Mouse (Mus musculus) heart, postnatal 36 days (tissue): ENCODE measurements around the gene Pcnx3. TPM values are rescaled to one million over a fixed set of nuclear protein-coding genes. Genes with fewer than 3 reads are reported as not detected.

Source experiments
- DNase-seq, 2 experiments: peaks; one replicate each; pipeline ENCODE4 v3.0.0; 2021 to 2022
- intact Hi-C: fragments of 180-260 bp; cut with DNase I; formaldehyde crosslinking; loops from one replicate; pipeline ENCODE4 v1.15.1; 2025
- total RNA-seq, 2 experiments: library from RNA; stranded (reverse); gene quantifications; 2 replicates each; pipeline ENCODE4 v1.2.3; 2021

Pcnx3 gene
- 10 to 100 TPM; 15.7 to 16.8 TPM for total RNA-seq

DNA sequence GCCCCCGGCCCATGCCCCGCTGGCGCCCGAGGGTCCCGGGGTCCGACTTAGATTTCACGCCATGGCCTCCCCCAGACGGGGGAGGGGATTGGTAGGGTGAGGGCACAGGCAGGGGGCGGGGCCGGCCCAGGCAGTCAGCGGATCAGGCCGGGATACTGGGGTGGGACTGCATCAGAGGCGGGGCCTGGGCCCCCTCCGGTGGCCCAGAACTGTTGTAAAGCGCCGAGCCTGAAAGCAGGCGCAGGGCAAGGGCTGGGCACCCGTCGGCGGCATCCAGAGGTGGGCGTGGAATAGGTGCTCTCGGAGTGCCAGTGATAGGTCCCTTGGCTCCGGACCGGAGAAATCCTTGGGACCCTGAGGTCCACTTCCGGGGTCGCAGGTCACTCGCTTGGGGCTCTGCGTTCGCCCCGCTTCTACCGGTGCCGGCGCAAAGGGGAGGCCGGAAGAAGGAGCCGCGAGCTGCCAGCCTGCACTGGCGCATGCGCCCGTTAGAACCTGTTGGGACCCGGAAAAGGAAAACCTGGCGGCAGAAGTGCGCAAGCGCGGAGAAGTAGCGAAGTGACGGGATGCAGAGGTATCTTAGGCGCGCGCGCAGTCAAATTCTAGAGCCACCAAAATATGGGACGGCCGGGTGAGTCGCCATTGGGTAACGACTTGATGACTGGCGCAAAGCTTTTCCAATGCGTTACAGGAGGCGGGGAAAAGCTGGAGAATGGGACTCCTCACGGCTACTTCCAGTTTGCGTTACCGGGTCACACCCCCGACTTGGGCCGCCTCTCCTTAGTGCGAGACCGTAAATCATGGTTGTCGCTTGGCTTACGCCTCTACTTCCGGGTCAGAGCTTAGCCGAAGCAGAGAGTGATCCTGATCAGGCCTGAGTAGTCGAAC lies at the start of gene Pcnx3, which contains the start of gene Map3k11:
Gene Pcnx3 (minus strand): TSS at position 709 of the 888 bp plus-strand sequence.
Gene Map3k11 (plus strand): TSS at position 543 of the 888 bp plus-strand sequence.
- DNase-seq: peak; percentile 95 to 96
- intact Hi-C loops: loop anchor here (1.0 to 2.0 kb wide), 2 partner anchors 39 to 52 kb away; partner anchors contain the start of gene Rela

DNA sequence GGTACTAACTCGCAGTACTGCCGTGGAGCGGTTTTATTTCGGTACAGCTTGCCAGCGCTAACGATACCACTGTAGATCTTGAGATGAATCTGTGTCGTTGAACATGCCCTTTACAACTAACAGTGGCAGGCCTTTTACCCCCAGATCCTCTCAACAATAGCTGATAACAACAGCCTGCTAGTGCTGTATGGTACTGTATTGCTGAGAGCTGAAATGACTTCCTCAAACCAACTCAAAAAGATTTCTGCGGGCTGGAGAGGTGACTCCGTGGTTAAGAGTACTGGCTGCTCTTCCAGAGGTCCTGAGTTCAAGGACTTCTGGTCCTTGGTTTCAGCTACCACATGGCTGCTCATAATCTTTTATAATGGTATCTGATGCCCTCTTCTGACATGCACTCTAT lies 45.6 kb upstream of the Pcnx3 start:
- DNase-seq: no peak
- intact Hi-C loops: no loop called here

DNA sequence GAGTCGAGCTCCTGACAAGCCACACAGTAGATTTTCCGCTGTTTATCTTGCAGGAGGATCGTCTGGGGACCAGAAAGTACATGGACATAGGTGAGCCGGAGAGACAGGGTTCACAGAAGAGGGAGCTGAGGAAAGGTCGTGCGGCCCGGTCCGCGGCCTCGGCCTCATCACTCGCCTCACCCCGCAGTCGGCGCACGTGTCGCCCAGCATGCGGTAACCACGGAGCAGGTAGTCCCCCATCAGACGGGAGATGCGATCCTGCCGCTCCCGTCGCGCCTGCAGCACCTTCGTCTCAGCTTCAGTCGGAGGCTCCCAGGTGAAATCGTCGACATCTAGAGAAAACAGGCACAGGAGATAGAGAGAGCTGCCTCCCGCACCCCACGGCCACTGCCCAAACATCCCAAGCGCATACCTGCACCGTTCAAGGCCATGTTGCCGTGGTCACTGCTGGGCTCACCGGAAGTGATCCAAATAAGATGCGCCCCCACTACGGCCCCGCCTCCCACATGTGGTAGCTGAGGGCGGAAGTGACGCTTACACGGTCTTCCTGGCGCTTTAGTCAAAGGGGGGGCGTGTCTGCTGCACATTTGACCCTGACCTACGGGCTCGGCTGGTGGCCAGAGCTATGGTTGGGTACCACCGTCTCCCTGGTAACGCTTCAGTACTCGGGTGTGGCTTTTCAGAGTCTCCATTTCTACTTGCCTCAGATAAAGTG lies 42.7 kb upstream of the Pcnx3 start:
- DNase-seq: peak; percentile 89 to 90
- intact Hi-C loops: loop anchor here (2.0 kb wide), 1 partner anchor 39 kb away; the partner anchor contains the start of gene Scyl1

DNA sequence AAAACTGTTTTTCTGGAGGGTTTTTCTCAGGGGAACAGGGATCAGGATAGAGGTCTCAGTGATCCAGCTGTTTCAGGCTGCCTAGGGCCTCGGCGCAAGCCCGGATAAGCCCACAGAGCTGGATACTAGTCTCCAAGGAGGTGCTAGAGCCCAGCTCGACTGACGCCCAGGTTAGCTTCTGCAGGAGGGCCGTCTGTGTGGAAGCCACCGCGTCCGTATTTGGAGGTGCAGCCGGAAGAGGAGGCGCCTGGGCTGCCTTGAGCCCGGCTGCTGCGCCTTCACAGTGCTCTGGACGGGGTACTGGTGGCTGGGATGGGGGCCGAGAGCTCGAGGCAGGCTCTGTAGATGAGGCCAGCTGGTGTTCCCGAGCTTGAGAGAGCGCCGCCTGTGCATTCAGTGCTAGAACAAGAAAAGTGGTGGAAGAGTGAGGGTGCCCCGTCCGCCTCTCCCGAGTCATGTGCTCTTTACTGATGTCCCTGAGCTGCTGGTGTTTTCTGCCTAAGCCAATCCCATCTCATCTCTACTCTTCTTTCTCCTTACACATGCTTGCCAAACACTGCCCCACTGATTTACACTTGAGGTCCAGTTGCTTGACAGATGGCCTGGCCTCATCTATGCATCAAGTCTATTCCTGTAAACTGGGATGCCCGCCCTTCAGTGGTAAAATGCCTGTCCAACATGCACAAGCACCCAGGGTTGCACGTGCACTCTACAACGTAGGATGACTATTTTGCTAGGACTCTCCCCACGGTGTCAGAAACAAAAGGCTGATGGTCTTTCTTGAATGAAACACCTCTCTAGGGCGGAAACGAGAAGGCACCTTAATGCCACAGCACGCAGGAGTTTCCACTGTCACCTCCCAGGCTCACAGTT lies 41.8 kb upstream of the Pcnx3 start:
- peak in 1 of 2 experiments; percentile 24 for DNase-seq
- intact Hi-C loops: loop anchor here (2.0 kb wide), 1 partner anchor 40 kb away; the partner anchor contains the start of gene Scyl1

DNA sequence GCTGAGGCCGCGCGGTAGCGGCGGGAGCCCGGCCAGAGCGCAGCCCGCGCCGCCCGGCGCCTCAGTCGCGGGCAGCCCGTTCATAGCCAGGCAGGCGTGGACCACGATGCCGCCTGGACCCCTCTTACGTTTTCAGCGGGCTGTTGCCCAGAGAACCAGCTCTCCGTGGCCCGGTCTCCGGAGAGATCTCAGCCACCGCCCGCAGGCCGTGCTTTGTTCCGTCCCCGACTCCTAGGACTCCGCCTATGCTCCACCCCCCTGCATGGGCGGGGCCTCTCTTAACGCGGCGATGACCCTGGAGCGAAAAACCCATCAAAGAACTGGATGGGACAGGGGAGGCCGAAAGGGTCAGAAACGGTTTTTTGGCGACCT lies 40.7 kb upstream of the Pcnx3 start, which contains the start of gene Fam89b:
Gene Fam89b (minus strand): TSS at position 210 of the 372 bp plus-strand sequence.
- intact Hi-C loops: loop anchor here (5.0 kb wide), 1 partner anchor 92 kb away; the partner anchor contains the start of gene Rela
- peak; percentile 91 to 92 for DNase-seq

DNA sequence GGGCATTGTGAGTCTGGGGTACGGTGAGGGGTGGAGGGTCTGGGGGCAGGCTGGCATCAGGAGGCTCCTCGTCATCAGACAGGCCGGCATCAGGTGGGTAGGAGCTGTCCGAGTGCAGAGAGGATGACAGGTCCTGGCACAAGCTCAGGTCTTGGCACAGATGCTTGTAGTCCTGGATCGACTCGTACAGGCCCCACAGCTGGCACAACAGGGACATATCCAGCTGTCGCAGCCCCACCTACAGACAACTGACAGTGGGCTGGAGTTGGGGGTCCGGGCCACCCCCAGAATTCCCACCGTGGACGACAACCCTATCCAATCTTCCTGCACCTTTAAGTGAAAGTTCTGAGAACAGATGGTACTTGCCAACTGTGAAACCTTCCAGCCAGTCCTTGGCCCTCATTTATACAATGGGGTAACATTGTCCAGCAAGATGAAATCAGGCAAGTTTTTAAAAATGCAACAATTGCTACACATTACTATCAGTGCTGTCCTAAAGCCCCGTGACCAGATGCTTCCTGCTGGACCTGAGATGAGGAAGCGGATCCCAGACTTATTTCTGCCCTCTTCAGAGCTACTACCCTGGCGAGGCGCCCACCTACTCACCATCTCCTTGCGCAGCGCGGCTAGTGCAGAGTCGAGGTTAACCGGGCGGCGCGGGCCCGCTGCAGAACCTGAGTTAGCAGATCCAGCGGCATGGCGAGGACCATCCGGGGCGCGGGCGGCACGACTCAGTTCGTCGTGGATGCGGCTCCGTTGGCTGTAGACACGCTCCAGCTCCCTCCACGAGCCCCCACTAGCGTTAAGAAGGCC lies 40.1 kb upstream of the Pcnx3 start:
- DNase-seq: peak; percentile 60 to 64
- intact Hi-C loops: loop anchor here (5.0 kb wide), 1 partner anchor 92 kb away; the partner anchor contains the start of gene Rela

DNA sequence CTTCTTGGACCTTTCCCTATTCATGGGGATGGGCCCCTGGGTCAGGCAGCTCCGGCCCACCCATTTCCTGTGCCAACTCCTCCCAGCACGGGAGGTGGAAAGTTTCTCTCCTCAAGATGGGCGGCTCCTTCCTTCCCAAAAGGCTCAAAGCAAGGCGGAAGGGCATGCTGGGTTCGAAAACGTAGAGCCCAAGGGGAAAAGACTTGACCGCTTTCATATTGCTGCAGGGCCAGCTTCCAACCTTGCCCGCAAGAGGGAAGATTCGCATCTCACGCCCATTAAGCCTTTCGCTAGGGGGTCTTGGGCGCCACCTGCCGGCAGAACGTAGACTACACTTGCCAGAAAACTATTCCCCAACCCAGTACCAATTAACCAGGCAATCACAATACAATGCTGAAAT lies 39.0 kb upstream of the Pcnx3 start:
- peak; percentile 93 to 96 for DNase-seq
- intact Hi-C loops: loop anchor here (1.0 to 5.0 kb wide), 3 partner anchors 16 to 90 kb away; partner anchors contain the start of gene Rela

DNA sequence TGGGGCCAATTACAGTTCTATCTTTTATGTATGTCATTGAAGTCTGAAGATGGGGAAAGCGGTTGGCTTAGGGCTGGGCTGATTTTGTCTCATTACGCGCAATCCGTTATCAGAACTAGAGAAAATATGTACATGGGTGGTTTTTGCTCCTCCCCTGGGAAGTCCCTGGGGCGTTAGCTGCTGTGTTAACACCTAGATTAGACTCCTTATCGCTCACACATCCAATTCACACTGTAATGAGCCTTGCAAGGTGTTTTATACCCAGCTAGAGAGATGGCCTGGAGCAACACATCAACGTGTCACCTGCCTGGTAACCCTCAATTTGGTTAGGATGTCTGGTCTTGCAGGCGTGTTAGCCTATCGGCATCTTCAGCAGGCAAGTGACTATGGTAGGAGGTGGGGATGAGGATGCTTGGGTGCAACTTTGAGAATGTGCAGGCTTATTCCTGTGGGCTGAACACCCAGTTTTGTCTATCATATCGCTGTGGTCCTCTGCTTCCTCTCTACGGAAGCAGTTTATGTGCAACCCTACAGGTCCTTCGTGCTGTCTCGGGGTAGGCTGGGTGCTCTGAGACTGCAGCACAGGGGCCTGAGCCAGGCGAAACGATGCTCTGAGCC lies 38.4 kb upstream of the Pcnx3 start:
- DNase-seq: no peak

DNA sequence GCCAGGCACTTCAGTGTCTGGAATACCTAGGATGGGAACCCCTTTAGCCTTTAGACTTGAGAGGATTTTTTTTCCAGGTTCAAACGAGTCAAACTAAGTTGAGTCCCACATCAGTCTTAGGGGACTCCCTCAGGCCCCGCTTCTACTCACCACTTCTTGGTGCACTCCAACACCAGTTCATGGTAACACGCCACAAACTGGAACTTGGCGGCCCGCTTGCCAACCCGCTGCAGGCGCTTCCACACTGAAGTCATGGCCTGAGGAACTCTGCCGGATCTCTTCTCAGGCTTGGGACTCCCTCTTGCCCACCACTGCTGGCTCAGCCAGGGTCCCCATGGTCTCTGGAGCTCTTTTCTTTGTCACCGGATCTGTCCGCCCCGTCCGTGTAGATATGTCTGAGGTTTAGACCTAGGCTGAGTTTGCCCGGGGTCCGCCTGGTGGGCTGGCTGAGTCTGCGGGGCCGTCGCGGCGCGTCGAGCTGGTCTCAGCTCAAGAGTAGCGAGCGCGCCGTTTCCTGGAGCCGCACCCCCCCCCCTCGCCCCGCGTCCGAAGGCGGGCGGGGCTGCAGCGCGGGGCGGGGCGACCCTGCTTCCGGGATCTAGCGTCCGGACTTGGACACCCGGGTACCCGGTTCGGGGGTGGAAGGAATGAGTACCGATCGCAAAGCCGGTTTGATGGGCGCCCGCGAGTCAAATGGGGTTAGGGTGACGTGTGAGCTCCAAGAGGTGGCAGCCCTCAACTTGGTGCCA lies 37.2 kb upstream of the Pcnx3 start, which contains the start of gene Ehbp1l1:
Gene Ehbp1l1 (minus strand): TSS at position 551 of the 749 bp plus-strand sequence.
- intact Hi-C loops: loop anchor here (2.0 to 5.0 kb wide), 2 partner anchors 33 to 89 kb away; partner anchors contain the start of gene Rela
- peak; percentile 81 to 85 for DNase-seq

More for the DNA sequence above, 38.4 kb upstream of the Pcnx3 start:
- intact Hi-C loops: loop anchor here (1.0 to 5.0 kb wide), 3 partner anchors 16 to 90 kb away; partner anchors contain the start of gene Rela

DNA sequence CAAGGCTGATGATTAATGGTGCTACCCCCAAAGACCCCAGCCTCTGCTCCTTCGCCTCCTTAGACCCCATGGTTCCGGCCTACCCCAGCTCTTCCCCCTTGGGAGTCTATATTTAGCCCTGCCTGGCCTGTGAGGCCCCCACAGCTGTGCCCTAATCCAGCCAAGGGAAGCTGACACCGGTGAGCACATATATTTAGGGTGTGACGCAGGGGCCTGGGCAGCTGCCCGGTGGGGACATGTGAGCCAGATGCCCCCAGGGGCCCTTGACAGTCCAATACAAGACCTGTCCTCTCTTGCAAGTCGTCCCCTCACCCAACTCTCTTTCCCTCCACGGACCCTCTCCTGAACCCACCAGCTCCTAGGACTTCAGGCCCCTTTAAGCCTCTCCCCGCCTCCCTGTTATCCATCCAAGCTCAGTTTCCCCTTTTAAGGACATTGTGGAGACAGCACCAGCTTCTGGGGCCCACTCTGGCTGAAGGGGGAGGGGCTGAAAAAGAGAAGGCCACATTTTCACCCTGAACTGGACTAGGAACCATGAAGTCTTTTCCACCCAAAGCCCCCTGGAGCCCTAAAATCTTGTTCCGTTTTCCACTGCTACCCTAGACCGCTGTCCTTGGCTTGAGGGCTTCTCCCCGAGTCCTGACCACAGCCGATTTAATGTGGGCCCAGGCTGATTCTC lies 36.5 kb upstream of the Pcnx3 start:
- DNase-seq: peak; percentile 74 to 83
- intact Hi-C loops: loop anchor here (2.0 to 5.0 kb wide), 2 partner anchors 32 to 88 kb away; partner anchors contain the start of gene Rela

DNA sequence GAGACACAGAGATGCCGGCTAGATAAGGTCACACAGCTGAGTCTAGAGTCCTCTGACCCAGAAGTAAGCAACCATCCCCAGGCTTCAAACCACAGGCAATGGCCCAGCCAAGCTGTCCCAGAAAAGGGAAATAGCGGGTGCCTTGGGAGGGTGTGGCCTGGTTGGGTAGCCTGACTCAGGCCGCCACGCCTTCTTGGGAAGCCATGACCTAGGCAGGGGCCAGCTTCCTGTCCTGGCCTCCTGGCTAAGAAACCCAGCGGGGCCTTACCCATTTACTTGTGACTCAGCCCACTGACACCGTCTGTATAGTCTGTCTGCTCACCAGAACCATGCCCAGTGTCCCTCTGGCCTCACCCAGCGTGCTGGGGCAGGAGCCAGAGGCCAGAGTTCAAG lies 35.8 kb upstream of the Pcnx3 start:
- intact Hi-C loops: loop anchor here (1.0 to 2.0 kb wide), 2 partner anchors 10 to 32 kb away; no protein-coding TSS in a partner anchor

DNA sequence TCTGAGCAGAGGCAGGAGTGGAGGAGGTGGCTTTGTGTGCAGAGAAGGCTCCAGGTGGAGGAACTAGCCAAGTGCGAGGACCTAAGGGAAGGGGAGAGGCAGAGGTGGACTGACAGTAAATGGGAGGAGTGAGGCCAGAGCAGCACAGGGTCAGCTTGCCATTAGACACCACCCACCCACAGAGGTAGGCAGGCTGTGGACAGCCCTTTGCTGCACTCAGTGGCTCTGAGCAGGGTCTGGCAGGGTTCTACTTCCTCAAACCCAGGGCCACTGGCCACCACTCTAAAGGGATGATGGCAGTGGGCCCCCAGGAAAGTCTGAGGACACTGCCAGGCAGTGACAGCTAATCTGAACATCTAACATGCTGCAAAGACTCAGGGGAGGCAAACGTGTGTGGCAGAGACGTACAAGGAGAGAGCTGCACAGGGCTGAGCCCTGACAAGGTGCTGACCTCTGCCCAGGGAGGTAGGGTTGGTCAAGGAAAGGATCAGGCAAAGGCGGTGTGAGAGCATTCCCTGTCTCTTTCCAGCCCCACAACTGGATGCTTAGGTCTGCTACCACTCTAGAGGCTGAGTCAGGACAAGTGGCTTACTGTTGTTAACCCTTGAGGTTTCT lies 35.3 kb upstream of the Pcnx3 start:
- no peak for DNase-seq
- intact Hi-C loops: loop anchor here (1.0 to 2.0 kb wide), 2 partner anchors 10 to 31 kb away; no protein-coding TSS in a partner anchor

More for the DNA sequence above, 35.8 kb upstream of the Pcnx3 start:
- DNase-seq: peak; percentile 79 to 86

DNA sequence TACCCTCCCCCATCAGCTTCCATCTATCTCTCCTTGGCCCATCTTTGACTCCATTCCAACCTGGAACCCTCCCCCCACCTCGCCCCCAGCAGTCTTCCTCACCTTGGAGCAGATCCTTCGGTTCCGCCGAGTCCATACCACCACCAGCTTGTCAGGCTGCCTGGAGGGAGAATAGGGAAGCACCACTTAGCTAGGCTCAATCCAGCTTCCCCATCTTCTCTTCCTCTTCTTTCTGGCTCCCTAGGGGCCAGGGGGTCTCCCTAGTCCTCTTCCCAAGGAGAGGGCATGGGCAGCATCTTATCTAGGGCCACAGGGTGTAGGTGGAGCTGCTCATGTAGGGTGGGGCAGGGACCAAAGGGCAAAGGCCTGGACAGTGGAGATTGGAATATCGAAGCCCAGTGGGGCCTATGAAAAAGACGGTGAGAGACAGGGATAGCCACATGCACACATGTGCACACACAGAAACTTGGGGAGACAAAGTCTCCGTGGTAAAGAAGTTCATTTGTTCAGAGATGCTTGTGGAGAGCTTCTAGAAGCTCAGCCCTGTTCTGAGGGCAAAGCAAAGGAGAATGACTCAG lies 34.2 kb upstream of the Pcnx3 start:
- intact Hi-C loops: no loop called here

DNA sequence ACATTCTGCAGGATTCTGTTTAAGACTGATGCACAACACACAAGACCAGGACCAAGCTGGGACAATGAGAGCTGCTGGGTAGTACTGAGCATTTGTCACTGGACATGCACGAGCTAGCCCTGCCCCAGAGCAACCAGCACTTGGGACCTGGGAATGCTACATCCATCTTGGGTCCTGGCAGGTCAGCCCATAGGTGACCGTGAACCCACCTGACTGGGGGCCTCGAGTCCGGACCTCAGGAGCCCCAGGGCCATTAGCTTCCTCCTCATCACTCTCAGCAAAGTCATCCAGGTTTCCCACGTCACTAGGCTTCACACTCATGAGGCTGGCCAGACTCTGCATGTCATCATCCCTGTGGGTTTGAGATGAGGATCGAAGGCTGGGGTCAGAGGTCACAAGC lies 32.5 kb upstream of the Pcnx3 start:
- no peak for DNase-seq
- intact Hi-C loops: no loop called here

More for the DNA sequence above, 34.2 kb upstream of the Pcnx3 start:
- DNase-seq: no peak

DNA sequence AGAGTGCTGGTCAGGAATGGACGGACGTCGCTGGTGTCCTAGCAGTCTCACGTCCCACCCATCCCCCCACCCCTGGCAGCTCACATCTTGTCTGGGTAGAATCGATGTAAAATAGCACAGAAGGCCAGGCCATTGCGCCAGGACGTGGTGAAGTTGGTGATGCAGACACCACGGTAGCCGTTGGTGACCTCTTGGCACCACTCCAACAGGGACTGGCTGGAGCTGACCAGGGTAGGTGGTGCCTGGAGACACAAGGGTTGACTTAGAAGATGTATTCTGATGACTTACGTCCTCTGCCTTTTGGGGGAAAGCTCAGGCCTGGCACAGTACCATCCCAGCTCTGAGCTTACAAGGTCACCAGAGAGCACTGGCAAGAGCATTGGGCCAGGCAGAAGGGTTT lies 28.2 kb upstream of the Pcnx3 start:
- intact Hi-C loops: no loop called here
- DNase-seq: no peak
